Mouse (Mus musculus): ENCODE measurements around the gene Gm28919. TPM values are rescaled to one million over a fixed set of nuclear protein-coding genes. Genes with fewer than 3 reads are reported as not detected.
"Not testable (repeated sequence)": the region's sequence is repeated elsewhere in the genome, so short reads cannot be mapped to it uniquely, and the experiment has no call there.

The Gm28919 gene
- not detected in 2 replicates for polyA plus RNA-seq (2015; fragmentation: Nextera tagmentation; extraction: Ambion mirVana)

DNA sequence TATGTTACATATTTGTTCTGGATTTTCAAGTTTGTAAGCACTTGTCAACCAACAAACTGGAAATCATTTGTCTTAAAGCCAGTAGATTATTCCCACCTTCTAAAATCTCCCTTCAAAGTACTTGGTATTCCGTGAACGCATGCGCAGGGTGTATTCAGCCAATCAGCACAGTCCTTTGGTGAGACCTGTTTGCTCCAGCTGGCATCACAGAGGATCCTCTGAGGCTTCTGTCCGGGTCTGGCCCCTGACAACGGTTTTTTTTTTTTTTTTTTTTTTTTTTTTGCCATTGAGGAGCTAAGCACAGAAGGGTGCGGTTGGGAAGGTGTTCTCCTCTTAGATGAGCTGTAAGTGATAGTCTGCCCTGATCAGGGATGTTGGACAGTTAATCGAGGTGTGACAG lies at the start of gene Gm28919:
Gene Gm28919 (plus strand): TSS at position 301 of the 400 bp plus-strand sequence.
- not testable (repeated sequence) for H3K4me2 ChIP-seq (replicated peaks); H3K27ac ChIP-seq (replicated peaks); H3K4me3 ChIP-seq; H3K36me3 ChIP-seq; H3K9me3 ChIP-seq; ATAC-seq (replicated peaks); H3K9ac ChIP-seq (replicated peaks); H3K4me1 ChIP-seq; H3K27me3 ChIP-seq
- 92% methylated on average over 6 of the region's 7 CpGs for WGBS

Other genes starting within 250 kb of the Gm28919 start
- gene Gm21719, start 99.3 kb downstream of the Gm28919 start, polyA plus RNA-seq (2015; fragmentation: Nextera tagmentation; extraction: Ambion mirVana): not detected in 2 replicates